Mouse (Mus musculus) heart, adult 8-10 months (tissue): ENCODE measurements around the gene Rb1. TPM values are rescaled to one million over a fixed set of nuclear protein-coding genes. Genes with fewer than 3 reads are reported as not detected.
A peak's percentile ranks its signal among the peaks of the same experiment; 100 is the strongest.

Experiments used
- DNase-seq: peaks from one replicate; pipeline ENCODE4 v3.0.0; 2022; ENCODE audit warnings: low spot score
- total RNA-seq, 4 experiments: library from RNA; stranded (reverse); gene quantifications; 2 replicates each; pipeline ENCODE4 v1.2.4; 2022

The Rb1 gene
- total RNA-seq, 4 experiments from 2014 or later: 18.1 to 19.5 (median 18.5) TPM

DNA sequence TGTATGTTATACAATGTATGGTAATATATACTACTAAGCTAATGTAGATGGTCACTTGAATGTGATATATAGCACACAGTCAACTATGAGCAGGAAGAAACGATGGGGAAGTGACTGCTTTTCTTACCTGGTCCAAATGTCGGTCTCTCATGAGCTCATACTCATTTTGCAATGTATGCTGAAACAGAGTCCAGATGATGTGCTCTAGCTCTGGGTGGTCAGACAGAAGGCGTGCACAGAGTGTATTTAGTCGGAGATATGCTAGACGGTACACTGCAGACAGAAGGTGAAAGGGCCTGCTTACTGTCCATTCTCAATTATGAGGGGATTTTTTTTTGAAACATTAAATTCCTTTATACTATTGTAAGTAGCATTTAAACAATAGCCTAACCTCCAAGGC lies 114.1 kb downstream of the Rb1 start:
- no peak for DNase-seq

- DNase-seq: no peak
These were observed 115.4 kb downstream of the Rb1 start for GRCm38 (mm10) chr14:73210196-73210595.

GRCm38 (mm10) chr14:73209262-73209661 lies 116.4 kb downstream of the Rb1 start:
- peak; percentile 46 for DNase-seq

GRCm38 (mm10) chr14:73204016-73204415 lies 121.6 kb downstream of the Rb1 start:
- DNase-seq: no peak

DNA sequence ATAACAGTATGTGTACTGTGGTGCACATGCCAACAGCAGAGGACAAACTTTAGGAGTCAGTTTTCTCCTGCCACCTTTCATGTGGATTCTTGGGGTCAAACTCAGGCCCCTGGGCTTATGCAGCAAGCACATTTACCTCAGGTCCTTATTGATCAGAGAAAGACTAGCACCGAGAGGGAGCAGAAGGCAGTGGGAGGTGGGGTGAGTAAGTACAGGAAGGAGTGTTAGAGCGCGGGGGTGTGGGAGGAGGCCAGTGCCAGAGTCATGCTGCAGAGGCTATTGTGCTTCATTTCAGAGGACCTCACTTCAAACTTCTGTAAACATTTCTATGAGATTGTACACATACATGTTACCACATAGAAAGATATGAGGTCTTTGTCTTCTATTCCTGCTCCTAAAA lies 124.2 kb downstream of the Rb1 start:
- no peak for DNase-seq

DNA sequence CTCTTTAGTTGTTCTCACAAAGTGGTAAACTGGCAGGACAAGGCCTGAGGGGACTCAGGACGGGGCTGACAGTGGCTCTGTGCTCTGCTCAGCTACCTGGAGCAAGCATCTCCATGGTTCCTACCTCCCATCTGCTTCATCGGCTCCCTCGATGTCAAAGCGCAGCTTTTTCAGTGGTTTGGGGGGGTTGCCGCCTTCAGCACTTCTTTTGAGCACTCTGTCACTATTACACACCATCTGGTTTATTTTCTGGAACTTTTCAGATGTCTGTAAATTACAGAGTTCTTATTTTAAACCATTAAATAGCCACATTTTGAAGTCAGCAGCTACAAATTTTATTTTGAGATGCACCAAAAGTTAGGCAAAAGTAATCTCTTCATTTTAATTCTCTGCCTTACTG lies 126.6 kb downstream of the Rb1 start:
- no peak for DNase-seq

DNA sequence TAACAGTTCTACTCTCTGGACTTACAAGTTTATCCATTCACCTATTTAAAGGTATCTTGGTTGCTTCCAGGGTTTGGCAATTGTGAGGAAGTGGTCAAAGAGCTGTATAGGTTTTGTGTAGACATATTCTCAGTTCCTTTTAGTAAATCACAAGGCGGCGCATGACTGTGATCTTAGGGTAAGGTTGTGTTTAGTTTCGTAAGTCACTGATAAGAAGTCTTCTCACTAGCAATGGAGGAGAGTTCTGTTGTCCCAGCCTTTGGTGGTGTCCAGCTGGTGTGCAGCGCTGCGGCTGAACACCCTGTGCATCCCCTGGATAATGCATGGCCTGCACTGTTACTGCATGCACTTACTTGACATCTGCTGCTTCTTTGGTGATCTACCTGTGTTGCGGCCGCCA lies 138.7 kb downstream of the Rb1 start:
- DNase-seq: no peak

GRCm38 (mm10) chr14:73181144-73181543 lies 144.5 kb downstream of the Rb1 start:
- DNase-seq: no peak

DNA sequence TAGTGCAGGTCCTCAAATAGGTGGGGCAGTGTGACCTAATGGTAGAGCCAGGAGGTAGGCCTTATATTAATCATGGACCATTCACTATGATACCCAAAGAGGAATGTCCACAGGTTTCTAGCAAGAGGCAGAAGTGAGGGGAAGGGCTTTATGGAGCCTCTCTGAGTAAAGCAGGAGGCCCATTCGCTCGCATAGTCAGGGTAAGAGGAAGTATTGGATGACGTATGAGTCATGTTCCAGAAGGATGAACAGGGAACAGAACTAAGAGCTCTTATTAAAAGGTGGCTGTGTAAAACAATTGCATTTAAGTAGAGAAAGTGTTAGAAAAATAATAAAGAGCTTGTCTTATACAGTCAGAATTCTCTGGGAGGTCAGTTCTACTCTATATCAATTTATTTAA lies 145.0 kb downstream of the Rb1 start:
- DNase-seq: no peak

GRCm38 (mm10) chr14:73179221-73179681 lies 146.4 kb downstream of the Rb1 start:
- DNase-seq: peak; percentile 48

- no peak for DNase-seq
These were observed 147.7 kb downstream of the Rb1 start for GRCm38 (mm10) chr14:73177961-73178360.

- DNase-seq: peak; percentile 34
These were observed 149.4 kb downstream of the Rb1 start for GRCm38 (mm10) chr14:73176266-73176665.

DNA sequence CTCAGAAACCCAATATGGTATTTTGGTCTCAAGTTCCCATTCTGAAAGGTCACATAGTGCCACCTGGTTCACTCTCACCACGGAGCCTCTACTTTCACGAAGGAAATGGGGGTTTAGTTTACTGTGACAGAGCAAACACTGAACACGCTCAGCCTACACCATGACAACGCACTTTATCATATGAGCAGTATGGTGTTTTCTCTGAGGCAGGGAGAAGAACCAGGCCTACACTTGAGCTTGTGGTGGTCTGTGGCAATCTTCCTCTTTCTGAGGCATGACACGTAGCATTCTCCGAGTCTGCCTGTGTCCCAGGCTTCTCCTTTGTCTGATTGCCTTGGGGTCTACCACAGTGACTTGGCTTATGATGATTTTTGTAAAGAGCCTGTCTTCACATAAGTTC lies 149.8 kb downstream of the Rb1 start:
- no peak for DNase-seq

- no peak for DNase-seq
These were observed 150.6 kb downstream of the Rb1 start for GRCm38 (mm10) chr14:73175031-73175430.

DNA sequence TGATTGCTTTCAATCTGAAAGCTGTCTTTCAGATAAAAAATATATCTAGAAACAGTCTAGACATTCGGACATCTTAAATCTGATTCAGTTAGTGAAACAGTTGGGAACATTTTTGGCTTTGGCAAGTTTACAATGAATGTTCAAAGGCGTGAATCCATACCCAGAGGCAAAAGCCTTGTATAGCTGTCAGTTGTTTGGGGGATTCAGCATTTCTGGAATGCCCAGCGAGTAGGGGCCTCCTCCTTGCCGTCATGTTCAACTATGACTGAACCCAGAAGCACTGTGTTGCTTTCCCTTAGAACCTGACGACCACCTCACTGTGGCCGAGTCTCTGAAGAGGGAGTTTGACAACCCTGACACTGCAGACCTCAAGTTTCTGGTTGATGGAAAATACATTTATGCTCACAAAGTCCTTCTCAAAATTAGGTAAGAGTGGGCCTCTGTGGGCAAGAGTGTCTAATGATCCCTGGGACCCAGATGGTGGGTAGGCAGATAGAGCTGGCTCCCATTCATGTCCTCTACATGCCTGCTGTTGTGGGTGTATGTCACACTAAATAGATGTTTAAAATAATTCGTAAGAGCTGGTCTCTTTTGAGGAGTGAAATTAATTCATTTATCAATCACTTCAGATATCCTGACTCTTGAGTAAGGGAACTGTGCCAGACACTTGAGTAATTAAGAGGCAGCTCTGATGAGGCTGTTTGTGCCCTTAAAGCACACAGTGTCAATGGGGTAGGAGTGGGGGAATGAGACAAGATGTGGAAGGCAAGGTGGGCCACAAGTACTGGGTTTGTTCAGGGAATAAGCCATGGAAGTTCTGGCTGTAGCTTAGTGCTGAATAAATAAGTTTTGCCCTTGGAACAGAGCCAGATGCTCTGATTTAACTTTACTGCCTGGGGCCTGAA lies 151.3 kb downstream of the Rb1 start:
- no peak for DNase-seq

- DNase-seq: no peak
These were observed 152.0 kb downstream of the Rb1 start for GRCm38 (mm10) chr14:73173662-73174061.

GRCm38 (mm10) chr14:73172196-73173011 lies 153.2 kb downstream of the Rb1 start:
- DNase-seq: peak; percentile 35

GRCm38 (mm10) chr14:73169926-73170844 lies 155.4 kb downstream of the Rb1 start:
- DNase-seq: no peak

DNA sequence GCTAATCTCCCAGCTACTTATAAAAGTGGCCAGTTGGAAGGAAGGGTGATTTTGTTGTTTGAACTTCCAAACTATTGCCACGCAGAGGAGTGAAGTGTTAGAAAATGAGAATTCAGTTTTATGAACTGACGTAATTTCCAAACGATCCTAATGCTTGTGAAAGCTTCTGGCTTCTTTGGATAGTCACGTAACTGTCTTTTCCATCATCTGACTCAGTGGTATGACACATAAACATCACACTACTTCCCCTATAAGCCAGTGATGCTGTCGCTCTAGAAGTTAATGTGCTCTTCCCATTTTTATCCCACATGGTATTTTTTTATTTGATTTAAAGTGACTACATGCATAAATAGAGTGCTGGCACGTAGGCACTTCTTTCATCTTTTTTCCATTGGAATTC lies 157.0 kb downstream of the Rb1 start:
- no peak for DNase-seq

- no peak for DNase-seq
These were observed 160.5 kb downstream of the Rb1 start for GRCm38 (mm10) chr14:73165136-73165535.

GRCm38 (mm10) chr14:73163363-73163998 lies 162.1 kb downstream of the Rb1 start:
- no peak for DNase-seq
